Mouse (Mus musculus): ENCODE measurements around the gene Zbed5. TPM values are rescaled to one million over a fixed set of nuclear protein-coding genes. Genes with fewer than 3 reads are reported as not detected.
A peak's percentile ranks its signal among the peaks of the same experiment; 100 is the strongest.
"Not testable (repeated sequence)": the region's sequence is repeated elsewhere in the genome, so short reads cannot be mapped to it uniquely, and the experiment has no call there.

Zbed5 gene
- polyA plus RNA-seq, 1 experiment from 2014 or later: 3.1 TPM

DNA sequence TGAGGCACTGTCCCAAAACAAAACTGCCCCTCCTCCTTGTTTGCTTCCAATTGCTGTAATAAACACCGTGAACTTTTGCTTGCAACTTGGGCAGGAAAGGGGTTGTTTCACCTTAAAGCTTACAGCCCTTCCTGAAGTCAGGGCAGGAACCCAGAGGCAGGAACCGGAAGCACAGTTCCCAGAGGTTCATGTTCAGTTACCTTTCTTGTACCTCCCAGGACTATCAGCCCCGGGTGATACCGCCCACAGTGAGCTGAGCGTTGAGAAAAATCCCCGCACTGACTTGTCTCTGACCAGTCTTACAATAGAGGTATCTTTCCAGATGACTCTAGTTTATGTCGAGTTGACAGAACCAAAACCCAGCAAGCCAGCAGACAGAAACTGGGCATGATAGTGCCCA, 14.1 kb downstream of the Zbed5 start:
- H3K27ac ChIP-seq: no peak overlapping the region
- no peaks in the 10 kb centered on the region for H3K27me3 ChIP-seq (replicated peaks)
- no peaks in the 10 kb centered on the region for H3K9me3 ChIP-seq
- no peak for ATAC-seq (ENCODE audit: insufficient read depth, low FRiP score, low read depth)
- WGBS: 87% methylated on average over 7 of the region's 7 CpGs
- no peak overlapping the region for H3K4me3 ChIP-seq (replicated peaks)
- H3K9ac ChIP-seq: no peak overlapping the region
- no peaks in the 10 kb centered on the region for H3K4me1 ChIP-seq
- no peaks in the 10 kb centered on the region for H3K36me3 ChIP-seq
- peak overlapping the region; percentile 95; the same call in 1 of the 2 replicates for H3K4me2 ChIP-seq

GRCm38 (mm10) chr5:129914024-129914423, 18.5 kb downstream of the Zbed5 start:
- no peaks in the 10 kb centered on the region for H3K4me1 ChIP-seq
- no peak overlapping the region for H3K27ac ChIP-seq
- no peak overlapping the region for H3K4me3 ChIP-seq (replicated peaks)
- no peak overlapping the region for H3K4me2 ChIP-seq
- no peaks in the 10 kb centered on the region for H3K27me3 ChIP-seq (replicated peaks)
- ATAC-seq (ENCODE audit: insufficient read depth, low FRiP score, low read depth): no peak
- WGBS: 30% methylated on average over 2 of the region's 2 CpGs
- H3K36me3 ChIP-seq: no peaks in the 10 kb centered on the region
- no peak overlapping the region for H3K9ac ChIP-seq
- H3K9me3 ChIP-seq: no peaks in the 10 kb centered on the region

DNA sequence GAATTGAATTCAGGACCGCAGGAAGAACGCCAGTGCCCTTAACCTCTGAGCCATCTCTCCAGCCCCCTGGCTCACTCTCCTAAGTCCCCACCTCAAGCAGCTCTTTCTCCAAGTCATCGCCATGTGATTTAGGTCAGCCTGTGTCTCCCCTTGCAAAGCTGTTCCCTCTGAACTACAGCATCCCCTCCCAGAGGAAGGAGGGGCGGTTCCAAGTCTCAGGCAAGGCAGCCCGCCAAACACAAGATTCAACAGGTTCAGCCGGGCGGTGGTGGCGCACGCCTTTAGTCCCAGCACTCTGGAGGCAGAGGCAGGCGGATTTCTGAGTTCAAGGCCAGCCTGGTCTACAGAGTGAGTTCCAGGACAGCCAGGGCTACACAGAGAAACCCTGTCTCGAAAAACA, 20.0 kb downstream of the Zbed5 start:
- not testable (repeated sequence) for H3K27me3 ChIP-seq (replicated peaks); H3K4me2 ChIP-seq; H3K9me3 ChIP-seq; H3K4me3 ChIP-seq (replicated peaks); H3K9ac ChIP-seq; H3K27ac ChIP-seq; H3K4me1 ChIP-seq; H3K36me3 ChIP-seq; ATAC-seq (ENCODE audit: insufficient read depth, low FRiP score, low read depth)
- WGBS: 80% methylated on average over 11 of the region's 11 CpGs

GRCm38 (mm10) chr5:129918065-129918651, 22.6 kb downstream of the Zbed5 start:
- ATAC-seq (ENCODE audit: insufficient read depth, low FRiP score, low read depth): no peak
- Histone ChIP-seq H3K4me3 (replicated peaks) (no peak overlapping the region), H3K4me1 (no peaks in the 10 kb centered on the region), H3K27me3 (replicated peaks) (no peaks in the 10 kb centered on the region), H3K36me3 (no peaks in the 10 kb centered on the region), H3K4me2 (no peak overlapping the region), H3K9me3 (no peaks in the 10 kb centered on the region), H3K27ac (no peak overlapping the region), H3K9ac (no peak overlapping the region)
- 84% methylated on average over 24 of the region's 24 CpGs for WGBS

- no peak for ATAC-seq (ENCODE audit: insufficient read depth, low FRiP score, low read depth)
- no peak overlapping the region for H3K9ac ChIP-seq
- 77% methylated on average over 9 of the region's 9 CpGs for WGBS
Measured at GRCm38 (mm10) chr5:129918752-129919151, 23.2 kb downstream of the Zbed5 start.

DNA sequence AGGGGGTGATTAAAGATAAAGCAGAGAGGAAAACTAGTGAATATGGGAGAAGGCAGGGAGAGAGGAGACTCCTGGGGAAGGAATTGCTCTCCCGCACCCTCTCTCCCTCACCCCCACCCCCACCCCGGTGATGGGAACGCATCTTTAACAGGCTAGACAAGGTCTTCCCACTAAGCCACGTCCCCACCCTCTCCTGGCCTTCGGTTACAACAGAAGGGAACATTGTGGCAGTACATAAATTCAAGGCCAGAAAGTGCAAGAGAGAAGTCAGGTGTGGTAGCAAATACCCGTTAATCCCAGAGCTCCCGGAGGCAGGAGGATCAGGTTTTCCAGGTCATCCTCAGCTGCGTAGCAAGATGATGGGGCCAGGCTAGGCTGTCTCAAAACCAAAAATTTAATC, 23.8 kb downstream of the Zbed5 start:
- Histone ChIP-seq H3K27me3 (replicated peaks) (no peaks in the 10 kb centered on the region), H3K4me2 (no peak overlapping the region), H3K4me1 (no peaks in the 10 kb centered on the region), H3K27ac (no peak overlapping the region), H3K36me3 (no peaks in the 10 kb centered on the region), H3K9ac (no peak overlapping the region), H3K4me3 (replicated peaks) (no peak overlapping the region), H3K9me3 (no peaks in the 10 kb centered on the region)
- 60% methylated on average over 8 of the region's 8 CpGs for WGBS
- ATAC-seq (ENCODE audit: insufficient read depth, low FRiP score, low read depth): no peak

More at GRCm38 (mm10) chr5:129918752-129919151, 23.2 kb downstream of the Zbed5 start:
- Histone ChIP-seq H3K4me3 (replicated peaks) (no peak overlapping the region), H3K4me2 (no peak overlapping the region), H3K27me3 (replicated peaks) (no peaks in the 10 kb centered on the region), H3K27ac (no peak overlapping the region), H3K9me3 (no peaks in the 10 kb centered on the region), H3K36me3 (no peaks in the 10 kb centered on the region), H3K4me1 (no peaks in the 10 kb centered on the region)

DNA sequence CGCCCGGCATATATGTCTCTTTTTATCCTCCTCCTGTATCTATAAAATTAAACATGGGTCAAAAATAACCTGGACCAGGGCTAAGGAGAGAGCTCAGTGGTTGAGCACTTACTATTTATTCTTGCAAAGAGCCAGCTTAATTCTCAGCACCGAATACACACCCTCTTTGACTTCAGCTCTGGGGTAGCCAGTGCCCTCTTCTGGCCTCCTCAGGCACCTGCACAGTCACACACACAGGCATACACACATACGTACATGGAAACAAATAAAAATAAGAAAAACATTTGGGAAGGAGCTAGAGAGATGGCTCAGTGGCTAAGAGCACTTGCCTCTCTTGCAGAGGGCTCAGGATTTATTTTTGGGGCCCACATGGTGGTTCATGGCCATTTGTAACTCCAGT, 26.4 kb downstream of the Zbed5 start:
- H3K36me3 ChIP-seq: no peaks in the 10 kb centered on the region
- no peak overlapping the region for H3K9ac ChIP-seq
- H3K27me3 ChIP-seq (replicated peaks): no peaks in the 10 kb centered on the region
- WGBS: 92% methylated on average over 4 of the region's 4 CpGs
- no peaks in the 10 kb centered on the region for H3K9me3 ChIP-seq
- H3K4me1 ChIP-seq: no peaks in the 10 kb centered on the region
- no peak for ATAC-seq (ENCODE audit: insufficient read depth, low FRiP score, low read depth)
- H3K27ac ChIP-seq: no peak overlapping the region
- no peak overlapping the region for H3K4me2 ChIP-seq
- no peak overlapping the region for H3K4me3 ChIP-seq (replicated peaks)

- no peaks in the 10 kb centered on the region for H3K4me1 ChIP-seq
- no peak overlapping the region for H3K9ac ChIP-seq
- H3K27me3 ChIP-seq (replicated peaks): no peaks in the 10 kb centered on the region
- no peak for ATAC-seq (ENCODE audit: insufficient read depth, low FRiP score, low read depth)
- H3K4me3 ChIP-seq (replicated peaks): no peak overlapping the region
- WGBS: 81% methylated on average over 8 of the region's 8 CpGs
- H3K27ac ChIP-seq: no peak overlapping the region
- no peaks in the 10 kb centered on the region for H3K9me3 ChIP-seq
- H3K4me2 ChIP-seq: no peak overlapping the region
- no peaks in the 10 kb centered on the region for H3K36me3 ChIP-seq
Measured at GRCm38 (mm10) chr5:129924820-129925452, 29.4 kb downstream of the Zbed5 start.

GRCm38 (mm10) chr5:129925933-129926332, 30.4 kb downstream of the Zbed5 start:
- WGBS: 73% methylated on average over 5 of the region's 5 CpGs
- Histone ChIP-seq H3K27me3 (replicated peaks) (no peaks in the 10 kb centered on the region), H3K4me1 (no peaks in the 10 kb centered on the region), H3K4me3 (replicated peaks) (no peak overlapping the region), H3K9me3 (no peaks in the 10 kb centered on the region), H3K4me2 (no peak overlapping the region), H3K9ac (no peak overlapping the region), H3K36me3 (no peaks in the 10 kb centered on the region), H3K27ac (no peak overlapping the region)
- no peak for ATAC-seq (ENCODE audit: insufficient read depth, low FRiP score, low read depth)

DNA sequence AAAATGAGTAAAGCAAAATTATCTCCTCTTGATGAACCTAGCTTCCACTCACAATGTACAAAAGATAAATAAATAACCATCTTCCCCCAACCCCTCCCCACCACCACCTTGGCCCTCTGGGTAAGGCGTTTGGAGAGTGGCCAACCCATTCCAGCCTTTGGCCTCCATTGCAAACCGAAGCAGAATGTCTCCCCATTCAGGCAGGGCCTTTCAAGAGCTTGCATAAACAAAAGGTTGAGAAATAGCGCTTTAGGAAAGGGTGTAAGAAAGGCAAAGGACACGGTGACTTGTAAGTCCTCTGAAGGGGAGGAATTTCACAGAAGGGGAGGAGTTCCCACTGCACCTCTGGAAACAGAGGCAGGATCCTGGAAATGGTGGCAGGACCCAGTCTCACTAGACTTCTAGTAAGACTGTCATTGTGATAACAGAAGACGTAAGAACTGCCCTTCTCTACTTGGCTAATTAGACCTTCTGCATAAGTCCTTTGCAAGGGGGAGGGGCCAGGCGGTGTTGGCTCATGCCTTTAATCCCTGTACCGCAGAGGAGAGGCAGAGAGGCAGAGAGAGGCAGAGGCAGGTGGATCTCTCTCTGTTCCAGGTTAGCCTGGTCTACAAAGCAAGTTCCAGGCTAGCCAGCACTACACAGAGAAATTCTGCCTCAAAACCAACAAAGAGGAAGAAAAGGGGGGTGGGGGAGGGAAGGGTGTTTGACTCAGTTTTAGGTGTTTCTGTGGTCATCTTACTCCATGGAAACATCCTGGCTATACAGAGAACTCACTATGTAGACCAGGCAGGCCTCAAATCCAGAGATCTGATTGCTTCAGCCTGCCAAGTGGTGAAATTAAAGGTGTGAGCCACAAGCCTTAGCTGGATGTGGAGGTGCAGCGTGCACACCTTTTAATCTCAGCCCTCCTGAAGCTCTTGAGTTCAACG, 34.7 kb downstream of the Zbed5 start:
- 46% methylated on average over 9 of the region's 9 CpGs for WGBS
- H3K4me3 ChIP-seq (replicated peaks): no peak overlapping the region
- H3K4me1 ChIP-seq: no peaks in the 10 kb centered on the region
- no peak overlapping the region for H3K27ac ChIP-seq
- no peaks in the 10 kb centered on the region for H3K9me3 ChIP-seq
- H3K36me3 ChIP-seq: no peaks in the 10 kb centered on the region
- no peak overlapping the region for H3K4me2 ChIP-seq
- no peak overlapping the region for H3K9ac ChIP-seq
- no peaks in the 10 kb centered on the region for H3K27me3 ChIP-seq (replicated peaks)
- no peak for ATAC-seq (ENCODE audit: insufficient read depth, low FRiP score, low read depth)

DNA sequence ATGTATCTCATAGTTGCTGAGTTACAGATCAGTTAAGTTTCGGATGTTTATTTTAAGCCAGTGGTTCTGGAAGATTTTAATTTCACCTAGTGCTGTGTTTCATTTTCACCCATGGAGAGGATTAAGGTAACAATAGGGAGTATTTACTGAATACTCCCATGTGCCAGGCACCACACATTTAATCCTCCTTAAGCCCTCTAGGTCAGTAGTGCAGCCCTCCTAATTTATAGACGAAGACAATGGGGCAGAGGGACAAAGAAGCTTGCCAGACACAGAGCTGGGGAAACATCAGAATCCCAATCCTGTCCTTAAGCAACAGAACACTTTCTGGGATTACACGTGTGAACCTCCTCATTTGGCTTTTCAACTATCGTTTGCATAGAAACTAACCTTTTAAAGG, 41.4 kb downstream of the Zbed5 start:
- no peaks in the 10 kb centered on the region for H3K4me1 ChIP-seq
- H3K27me3 ChIP-seq (replicated peaks): no peaks in the 10 kb centered on the region
- ATAC-seq (ENCODE audit: insufficient read depth, low FRiP score, low read depth): no peak
- H3K4me3 ChIP-seq (replicated peaks): no peak overlapping the region
- H3K27ac ChIP-seq: no peak overlapping the region
- no peaks in the 10 kb centered on the region for H3K9me3 ChIP-seq
- 51% methylated on average over 4 of the region's 4 CpGs for WGBS
- no peak overlapping the region for H3K9ac ChIP-seq
- no peaks in the 10 kb centered on the region for H3K36me3 ChIP-seq
- no peak overlapping the region for H3K4me2 ChIP-seq

DNA sequence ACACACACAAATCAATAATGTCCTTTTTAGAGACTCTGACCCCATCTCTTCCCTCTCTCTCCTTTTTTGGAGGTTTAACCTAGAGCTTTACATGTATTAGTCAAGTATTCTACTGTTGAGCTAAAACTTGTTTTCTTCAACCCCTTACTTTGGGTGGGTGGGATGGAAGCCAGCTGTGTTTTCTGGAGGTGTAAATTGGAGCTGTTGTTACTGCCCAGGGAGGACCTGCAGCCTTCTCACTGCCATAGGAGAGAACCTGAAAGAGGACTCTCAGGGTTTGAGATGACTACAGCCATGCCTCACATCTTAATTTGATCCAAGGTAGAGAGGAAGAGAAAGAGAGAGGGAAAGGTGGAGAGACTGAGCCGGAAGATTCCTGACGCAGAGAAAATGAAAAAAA, 44.8 kb downstream of the Zbed5 start:
- no peak overlapping the region for H3K4me3 ChIP-seq (replicated peaks)
- H3K4me1 ChIP-seq: no peaks in the 10 kb centered on the region
- H3K9ac ChIP-seq: no peak overlapping the region
- 55% methylated on average over 2 of the region's 2 CpGs for WGBS
- ATAC-seq (ENCODE audit: insufficient read depth, low FRiP score, low read depth): no peak
- peak overlapping the region; percentile 51; the same call in 1 of the 2 replicates for H3K4me2 ChIP-seq
- no peaks in the 10 kb centered on the region for H3K27me3 ChIP-seq (replicated peaks)
- H3K9me3 ChIP-seq: no peaks in the 10 kb centered on the region
- 0 out of 2 replicates have a peak, but pooled peaks cover 3% of the 10 kb centered on the region for H3K36me3 ChIP-seq
- no peak overlapping the region for H3K27ac ChIP-seq

All from stomach, embryonic 15.5 days (tissue).